Mouse (Mus musculus) 3T3-L1 (cell line): Measurements from ENCODE around the gene Prss35.

Source experiments
- DNase-seq: peaks from one replicate; pipeline ENCODE4 v3.0.0-alpha.2; 2015; ENCODE audit warnings: low read depth, low spot score

Prss35 gene

GRCm38 (mm10) chr9:86798686-86799085 is 55.2 kb downstream of the Prss35 start:
- DNase-seq, result no peak

GRCm38 (mm10) chr9:86799099-86799498 is 55.6 kb downstream of the Prss35 start:
- DNase-seq, result no peak

- peak; percentile 60 for DNase-seq
These were observed 57.2 kb downstream of the Prss35 start for GRCm38 (mm10) chr9:86800600-86801163.
